In the genomic region with DNA sequence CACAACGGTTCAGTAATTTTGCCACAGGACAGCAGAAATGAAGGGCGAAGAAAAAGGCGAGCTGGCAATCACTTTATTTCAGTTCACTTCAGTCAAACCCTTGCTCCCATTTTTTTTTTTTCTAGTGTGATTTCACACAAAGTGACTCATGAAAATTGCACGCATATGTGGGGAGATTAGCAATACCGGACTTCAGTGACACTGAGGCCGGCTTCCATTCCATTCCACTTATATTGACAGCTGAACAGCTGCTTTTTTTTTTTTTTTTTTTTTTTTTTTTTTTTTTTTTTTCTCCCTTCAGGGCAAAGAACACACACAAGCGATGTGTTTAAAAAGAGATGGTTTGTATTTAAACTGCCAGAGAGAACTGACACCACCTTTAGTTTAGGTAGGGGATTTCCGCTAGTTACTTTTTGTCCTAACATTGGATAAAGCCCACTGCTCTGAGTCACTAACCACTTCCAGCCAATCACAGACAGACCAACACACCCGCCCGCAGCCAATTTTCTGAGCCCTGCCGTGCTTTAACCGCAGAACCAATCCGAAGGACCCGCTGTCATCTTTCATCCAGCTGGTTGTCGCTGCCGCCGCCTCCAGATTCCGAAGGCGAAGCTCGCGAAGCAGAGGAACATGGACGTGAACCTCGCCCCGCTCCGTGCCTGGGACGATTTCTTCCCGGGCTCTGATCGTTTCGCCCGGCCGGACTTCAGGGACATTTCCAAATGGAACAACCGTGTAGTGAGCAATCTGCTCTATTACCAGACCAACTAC, we compare ENCODE assay signal across 7 mouse cellular contexts. TPM values are rescaled to one million over a fixed set of nuclear protein-coding genes. Genes with fewer than 3 reads are reported as not detected.
DNase-seq lines count a peak whose midpoint lies in the region; ATAC-seq lines count a peak whose summit lies in the region.

A gene (plus strand): TSS at position 499 of the 771 bp plus-strand sequence.

- H3K27ac ChIP-seq in embryonic facial prominence, embryonic 12.5 days = 0 out of 2 replicates have a peak within 1 kb of the TSS, but pooled peaks have one; percentile 27
- H3K27ac ChIP-seq in limb, embryonic 11.5 days (replicated peaks; ENCODE audit: low read depth, low read length) = no peak within 1 kb of the TSS
- H3K27ac ChIP-seq in midbrain, embryonic 14.5 days (replicated peaks; ENCODE audit: low read depth, low read length) = peak within 1 kb of the TSS; percentile 47

- peak within 1 kb of the TSS; percentile 57 for H3K4me3 ChIP-seq in embryonic facial prominence, embryonic 12.5 days
- peak within 1 kb of the TSS; percentile 46 for H3K4me3 ChIP-seq in limb, embryonic 11.5 days (ENCODE audit: low read depth, low read length)
- peak within 1 kb of the TSS; percentile 67 for H3K4me3 ChIP-seq in midbrain, embryonic 14.5 days (replicated peaks; ENCODE audit: low read depth, low read length)

- no peaks in the 10 kb centered on the region for H3K9me3 ChIP-seq in embryonic facial prominence, embryonic 12.5 days
- H3K9me3 ChIP-seq in limb, embryonic 11.5 days (ENCODE audit: control insufficient read depth, low read length) = no peaks in the 10 kb centered on the region
- H3K9me3 ChIP-seq in midbrain, embryonic 14.5 days (ENCODE audit: control insufficient read depth, low read length) = no peaks in the 10 kb centered on the region

- H3K4me1 ChIP-seq in embryonic facial prominence, embryonic 12.5 days = peaks cover 17% of the 10 kb centered on the region
- peaks cover 4% of the 10 kb centered on the region for H3K4me1 ChIP-seq in limb, embryonic 11.5 days (ENCODE audit: control insufficient read depth, insufficient read depth, low read length)
- H3K4me1 ChIP-seq in midbrain, embryonic 14.5 days (ENCODE audit: control insufficient read depth, insufficient read depth, low read length) = peaks cover 20% of the 10 kb centered on the region

- peak; percentile 78 for ATAC-seq in embryonic facial prominence, embryonic 12.5 days (ENCODE audit: insufficient number of reproducible peaks, insufficient read depth, low FRiP score, low TSS enrichment)
- peak; percentile 65; the same call in 1 of the 2 replicates for ATAC-seq in limb, embryonic 11.5 days (ENCODE audit: insufficient number of reproducible peaks, low FRiP score, low TSS enrichment, low read depth)
- ATAC-seq in midbrain, embryonic 14.5 days (ENCODE audit: low FRiP score, low TSS enrichment) = peak; percentile 74; the same call in 1 of the 2 replicates

- no peaks in the 10 kb centered on the region for H3K27me3 ChIP-seq in embryonic facial prominence, embryonic 12.5 days
- H3K27me3 ChIP-seq in limb, embryonic 11.5 days (ENCODE audit: control insufficient read depth, insufficient read depth, low read length) = no peaks in the 10 kb centered on the region
- no peaks in the 10 kb centered on the region for H3K27me3 ChIP-seq in midbrain, embryonic 14.5 days (ENCODE audit: control insufficient read depth, insufficient read depth, low read length)

- 0 out of 2 replicates have a peak, but pooled peaks cover 4% of the 10 kb centered on the region for H3K36me3 ChIP-seq in embryonic facial prominence, embryonic 12.5 days
- H3K36me3 ChIP-seq in limb, embryonic 11.5 days (ENCODE audit: control insufficient read depth, insufficient read depth, low read length) = no peaks in the 10 kb centered on the region
- 0 out of 2 replicates have a peak, but pooled peaks cover 4% of the 10 kb centered on the region for H3K36me3 ChIP-seq in midbrain, embryonic 14.5 days (ENCODE audit: control insufficient read depth, insufficient read depth, low read length)

- peak within 1 kb of the TSS; percentile 61 for H3K9ac ChIP-seq in embryonic facial prominence, embryonic 12.5 days
- H3K9ac ChIP-seq in limb, embryonic 11.5 days (ENCODE audit: low read length) = peak within 1 kb of the TSS; percentile 41
- peak within 1 kb of the TSS; percentile 73 for H3K9ac ChIP-seq in midbrain, embryonic 14.5 days (replicated peaks; ENCODE audit: low read length)

- peak within 1 kb of the TSS; percentile 80 for H3K4me2 ChIP-seq in embryonic facial prominence, embryonic 12.5 days (replicated peaks)
- peak within 1 kb of the TSS; percentile 68 for H3K4me2 ChIP-seq in limb, embryonic 11.5 days (ENCODE audit: low read depth, severe bottlenecking)
- peak within 1 kb of the TSS; percentile 59 for H3K4me2 ChIP-seq in midbrain, embryonic 14.5 days (ENCODE audit: low read length)

- peak; percentile 86 for DNase-seq in adrenal gland, postnatal 25 days
- peak; percentile 99 for DNase-seq in heart, adult 11 months
- DNase-seq in kidney, adult 18-20 months = peak; percentile 89
- peak; percentile 91 for DNase-seq in limb, embryonic 11.5 days (ENCODE audit: low spot score)
- DNase-seq in midbrain, embryonic 14.5 days = peak; percentile 95
- peak; percentile 76 to 77 for DNase-seq in spleen, adult 18-20 months

- 6% methylated on average over 32 of the region's 32 CpGs for WGBS in embryonic facial prominence, embryonic 12.5 days
- WGBS in limb, embryonic 11.5 days = 14% methylated on average over 32 of the region's 32 CpGs
- 10% methylated on average over 32 of the region's 32 CpGs for WGBS in midbrain, embryonic 14.5 days

RNA-seq across cellular contexts. Expression of the gene that starts here (rescaled TPM):
- 127 and 130 TPM in 2 replicates for total RNA-seq in adrenal gland, postnatal 25 days (2021)
- polyA plus RNA-seq in embryonic facial prominence, embryonic 12.5 days (2016; fragmentation: Nextera tagmentation; extraction: Ambion mirVana) = 56.4 and 57.2 TPM in 2 replicates
- polyA plus RNA-seq in limb, embryonic 11.5 days (2014; fragmentation: Nextera tagmentation; extraction: Ambion mirVana) = 23.3 and 30.4 TPM in 2 replicates
- 70.7 and 113 TPM in 2 replicates for polyA plus RNA-seq in midbrain, embryonic 14.5 days (2014; fragmentation: Nextera tagmentation; extraction: Ambion mirVana)
